Mouse (Mus musculus) liver, embryonic 15.5 days (tissue): ENCODE results near the gene Ccr2. TPM values are rescaled to one million over a fixed set of nuclear protein-coding genes. Genes with fewer than 3 reads are reported as not detected.

Experiments used
- ATAC-seq: fragments of 200-750 bp; cut with Nextera tagmentation; 2 replicates; pipeline ENCODE4 v1.8.0; 2017; ENCODE audit warnings: moderate number of reproducible peaks, mild to moderate bottlenecking, moderate library complexity; ENCODE audit not compliant: insufficient read depth
- H3K27ac ChIP-seq: fragments of 300-500 bp; sonication (generic); replicated peaks from 2 replicates; pipeline ENCODE4 v1.5.1; 2015; ENCODE audit warnings: mild to moderate bottlenecking, inconsistent platforms
- H3K27me3 ChIP-seq: fragments of 300-500 bp; sonication (generic); 2 replicates; pipeline ENCODE4 v1.6.1; 2015; ENCODE audit warnings: mild to moderate bottlenecking, inconsistent platforms
- H3K36me3 ChIP-seq: fragments of 300-500 bp; sonication (generic); replicated peaks from 2 replicates; pipeline ENCODE4 v1.6.1; 2015; ENCODE audit warnings: moderate library complexity, mild to moderate bottlenecking, inconsistent platforms
- H3K4me1 ChIP-seq: fragments of 300-500 bp; sonication (generic); replicated peaks from 2 replicates; pipeline ENCODE4 v1.6.1; 2015; ENCODE audit warnings: inconsistent platforms
- H3K4me2 ChIP-seq: fragments of 300-500 bp; sonication (generic); 2 replicates; pipeline ENCODE4 v1.6.1; 2015; ENCODE audit warnings: moderate library complexity, mild to moderate bottlenecking, inconsistent platforms
- H3K4me3 ChIP-seq: fragments of 300-500 bp; sonication (generic); replicated peaks from 2 replicates; pipeline ENCODE4 v1.5.1; 2015; ENCODE audit warnings: mild to moderate bottlenecking, inconsistent platforms
- H3K9ac ChIP-seq: fragments of 300-500 bp; sonication (generic); 2 replicates; pipeline ENCODE4 v1.6.1; 2015; ENCODE audit warnings: moderate library complexity, mild to moderate bottlenecking, inconsistent platforms
- H3K9me3 ChIP-seq: fragments of 300-500 bp; sonication (generic); replicated peaks from 2 replicates; pipeline ENCODE4 v1.6.1; 2016; ENCODE audit warnings: inconsistent platforms
- WGBS: fragments of 180-500 bp; shearing (Covaris S2); methylation state at CpG from one replicate; pipeline ENCODE4 v1.1.7; 2015; ENCODE audit warnings: mixed read lengths; ENCODE audit not compliant: insufficient replicate concordance; 5-methylcytosine and 5-hydroxymethylcytosine counted together
- polyA plus RNA-seq: library from polyadenylated mRNA; unstranded; fragments of >200 nt; fragmentation: Nextera tagmentation; extraction: Ambion mirVana; gene quantifications from 2 replicates; pipeline ENCODE4 v1.2.1, GENCODE M21; 2015

Gene Ccr2
- polyA plus RNA-seq, 1 experiment from 2014 or later = 6.1 TPM

GRCm38 (mm10) chr9:124090441-124090840 lies 11.3 kb upstream of the Ccr2 start:
- WGBS = 59% methylated on average over 1 of the region's 1 CpGs
- H3K27me3 ChIP-seq = no peaks in the 10 kb centered on the region
- no peak overlapping the region for H3K9ac ChIP-seq

GRCm38 (mm10) chr9:124099127-124099526 lies 2.6 kb upstream of the Ccr2 start:
- H3K9ac ChIP-seq = no peak overlapping the region
- H3K27me3 ChIP-seq = no peaks in the 10 kb centered on the region
- no peak overlapping the region for H3K4me3 ChIP-seq
- peaks cover 13% of the 10 kb centered on the region for H3K4me1 ChIP-seq
- H3K4me2 ChIP-seq = no peak overlapping the region
- no peak for ATAC-seq
- H3K36me3 ChIP-seq = no peaks in the 10 kb centered on the region
- no peaks in the 10 kb centered on the region for H3K9me3 ChIP-seq
- H3K27ac ChIP-seq = no peak overlapping the region
- WGBS = 88% methylated on average over 1 of the region's 1 CpGs

More at GRCm38 (mm10) chr9:124090441-124090840, 11.3 kb upstream of the Ccr2 start:
- no peak for ATAC-seq
- no peaks in the 10 kb centered on the region for H3K36me3 ChIP-seq
- no peak overlapping the region for H3K4me2 ChIP-seq
- H3K4me3 ChIP-seq = no peak overlapping the region
- H3K27ac ChIP-seq = no peak overlapping the region
- no peaks in the 10 kb centered on the region for H3K9me3 ChIP-seq
- H3K4me1 ChIP-seq = no peaks in the 10 kb centered on the region; the same call in 1 of the 2 replicates

DNA sequence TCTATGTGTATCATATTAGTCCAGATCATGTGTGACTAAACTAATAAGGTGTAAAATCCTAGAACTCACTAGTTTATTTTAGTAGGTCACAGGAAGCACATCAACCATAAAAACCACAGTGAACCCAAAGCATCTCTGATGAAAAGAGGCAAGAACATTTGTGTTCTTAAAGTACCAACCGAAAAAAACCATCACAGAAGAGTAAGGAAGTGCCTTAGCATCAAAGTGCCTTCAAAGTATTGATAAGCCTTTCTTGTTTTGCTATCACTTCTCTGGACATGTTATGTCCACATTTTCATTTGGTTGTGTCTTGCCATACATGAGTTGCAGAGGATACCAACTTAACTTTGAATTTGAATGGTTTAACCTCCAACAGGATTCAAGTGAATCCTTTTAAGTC lies 1.4 kb upstream of the Ccr2 start:
- H3K36me3 ChIP-seq = no peaks in the 10 kb centered on the region
- no peak overlapping the region for H3K4me3 ChIP-seq
- no peak overlapping the region for H3K4me2 ChIP-seq
- no peak overlapping the region for H3K9ac ChIP-seq
- no peak for ATAC-seq
- H3K9me3 ChIP-seq = no peaks in the 10 kb centered on the region
- H3K4me1 ChIP-seq = peaks cover 13% of the 10 kb centered on the region
- no peaks in the 10 kb centered on the region for H3K27me3 ChIP-seq
- 46% methylated on average over 1 of the region's 1 CpGs for WGBS
- H3K27ac ChIP-seq = no peak overlapping the region

- Histone ChIP-seq H3K36me3 (no peaks in the 10 kb centered on the region), H3K9me3 (no peaks in the 10 kb centered on the region), H3K4me2 (no peak overlapping the region), H3K27ac (no peak overlapping the region), H3K27me3 (no peaks in the 10 kb centered on the region), H3K4me3 (no peak overlapping the region), H3K4me1 (peaks cover 16% of the 10 kb centered on the region), H3K9ac (no peak overlapping the region)
- ATAC-seq = peak; percentile 44
- 6% methylated on average over 1 of the region's 1 CpGs for WGBS
Observed at GRCm38 (mm10) chr9:124103199-124103598, 1.4 kb downstream of the Ccr2 start.

DNA sequence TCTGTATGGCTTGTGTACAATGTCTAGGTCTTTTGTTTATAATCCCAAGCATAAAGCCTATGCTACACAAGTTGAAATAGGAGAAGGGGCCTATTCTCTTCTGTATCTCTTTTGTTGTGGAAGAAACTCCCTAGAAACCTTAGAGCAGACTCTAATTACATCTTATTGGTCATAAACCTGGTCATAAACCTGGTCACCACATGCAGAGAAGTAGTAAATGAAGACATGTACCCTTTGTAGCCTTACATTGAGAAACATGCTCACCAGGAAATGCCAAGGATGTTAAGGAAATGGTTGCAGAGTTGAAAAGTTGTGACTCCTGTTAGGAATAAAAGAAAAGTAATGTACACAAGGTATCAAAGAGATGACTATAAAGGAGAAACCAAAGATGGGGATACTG lies 3.4 kb downstream of the Ccr2 start:
- no peak overlapping the region for H3K4me3 ChIP-seq
- H3K27ac ChIP-seq = no peak overlapping the region
- H3K36me3 ChIP-seq = no peaks in the 10 kb centered on the region
- H3K9me3 ChIP-seq = no peaks in the 10 kb centered on the region
- peaks cover 26% of the 10 kb centered on the region for H3K4me1 ChIP-seq
- H3K9ac ChIP-seq = no peak overlapping the region
- ATAC-seq = no peak
- H3K4me2 ChIP-seq = no peak overlapping the region
- H3K27me3 ChIP-seq = no peaks in the 10 kb centered on the region

DNA sequence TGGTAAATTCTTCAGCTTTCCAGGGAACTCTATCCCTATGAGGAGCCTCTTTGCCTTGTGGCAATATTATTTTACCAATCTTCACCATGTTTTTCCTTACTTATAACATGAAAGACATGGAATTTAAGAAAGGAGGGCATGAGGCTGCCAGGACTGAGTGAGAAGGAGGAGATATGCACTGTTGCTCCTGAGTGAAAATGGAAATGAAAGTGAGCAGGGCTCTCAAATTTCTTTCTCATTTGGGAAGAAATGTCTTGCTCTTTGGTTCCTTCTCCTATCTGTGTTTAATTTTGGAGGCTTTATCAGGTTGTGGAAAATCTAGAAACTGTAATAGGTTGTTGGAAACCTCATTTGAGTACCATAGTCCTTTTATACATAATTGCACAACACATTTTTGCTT lies 5.5 kb downstream of the Ccr2 start:
- H3K9ac ChIP-seq = no peak overlapping the region
- H3K9me3 ChIP-seq = no peaks in the 10 kb centered on the region
- no peaks in the 10 kb centered on the region for H3K27me3 ChIP-seq
- no peak overlapping the region for H3K4me2 ChIP-seq
- H3K27ac ChIP-seq = no peak overlapping the region
- H3K36me3 ChIP-seq = no peaks in the 10 kb centered on the region
- no peak overlapping the region for H3K4me3 ChIP-seq
- peaks cover 32% of the 10 kb centered on the region for H3K4me1 ChIP-seq
- no peak for ATAC-seq

DNA sequence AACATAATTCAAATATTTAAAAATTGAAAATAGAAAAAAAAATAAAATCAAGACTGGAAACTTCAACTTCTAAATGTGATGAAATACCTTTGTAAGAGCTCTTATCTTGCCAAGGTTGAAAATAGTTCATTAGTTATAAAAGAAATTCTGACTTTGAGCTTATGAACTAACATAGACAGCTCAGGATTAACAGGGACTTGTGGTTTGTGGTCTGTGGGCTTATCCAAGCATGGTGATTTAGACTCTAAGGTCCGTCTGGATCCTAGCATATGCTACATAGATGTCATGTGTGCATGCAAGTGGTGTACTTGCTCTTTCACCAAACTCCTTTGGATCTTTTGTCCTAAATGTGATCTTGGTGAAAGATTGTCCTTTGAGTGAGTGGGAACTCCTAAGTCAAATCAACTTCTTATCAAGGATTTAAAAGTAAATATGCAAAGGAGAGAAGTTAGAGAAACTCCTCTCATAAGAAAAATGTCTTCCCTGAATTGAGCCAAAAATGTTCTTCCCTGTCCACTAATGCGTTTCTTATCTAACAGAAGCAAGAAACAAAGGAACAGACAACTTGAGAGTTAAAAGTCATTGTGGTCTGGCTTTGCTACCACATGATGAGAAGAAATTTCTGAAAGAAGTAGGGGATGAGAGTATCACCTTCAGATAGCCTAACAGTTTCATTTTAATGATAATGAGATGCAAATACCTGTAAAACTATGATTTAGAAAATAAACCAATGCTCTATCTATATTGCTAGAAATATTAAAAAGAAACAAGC lies 6.8 kb downstream of the Ccr2 start:
- H3K4me1 ChIP-seq = peaks cover 35% of the 10 kb centered on the region
- no peaks in the 10 kb centered on the region for H3K36me3 ChIP-seq
- no peak overlapping the region for H3K4me2 ChIP-seq
- no peak overlapping the region for H3K4me3 ChIP-seq
- WGBS = 7% methylated on average over 2 of the region's 2 CpGs
- H3K27me3 ChIP-seq = no peaks in the 10 kb centered on the region
- no peak overlapping the region for H3K27ac ChIP-seq
- no peak overlapping the region for H3K9ac ChIP-seq
- no peak for ATAC-seq
- no peaks in the 10 kb centered on the region for H3K9me3 ChIP-seq

GRCm38 (mm10) chr9:124111997-124112396 lies 10.2 kb downstream of the Ccr2 start:
- H3K4me1 ChIP-seq = peaks cover 38% of the 10 kb centered on the region
- no peaks in the 10 kb centered on the region for H3K36me3 ChIP-seq
- ATAC-seq = no peak
- peak overlapping the region; percentile 67 for H3K27ac ChIP-seq
- no peak overlapping the region for H3K4me3 ChIP-seq
- no peaks in the 10 kb centered on the region for H3K9me3 ChIP-seq
- H3K9ac ChIP-seq = no peak overlapping the region
- no peak overlapping the region for H3K4me2 ChIP-seq
- 54% methylated on average over 1 of the region's 1 CpGs for WGBS
- H3K27me3 ChIP-seq = no peaks in the 10 kb centered on the region

DNA sequence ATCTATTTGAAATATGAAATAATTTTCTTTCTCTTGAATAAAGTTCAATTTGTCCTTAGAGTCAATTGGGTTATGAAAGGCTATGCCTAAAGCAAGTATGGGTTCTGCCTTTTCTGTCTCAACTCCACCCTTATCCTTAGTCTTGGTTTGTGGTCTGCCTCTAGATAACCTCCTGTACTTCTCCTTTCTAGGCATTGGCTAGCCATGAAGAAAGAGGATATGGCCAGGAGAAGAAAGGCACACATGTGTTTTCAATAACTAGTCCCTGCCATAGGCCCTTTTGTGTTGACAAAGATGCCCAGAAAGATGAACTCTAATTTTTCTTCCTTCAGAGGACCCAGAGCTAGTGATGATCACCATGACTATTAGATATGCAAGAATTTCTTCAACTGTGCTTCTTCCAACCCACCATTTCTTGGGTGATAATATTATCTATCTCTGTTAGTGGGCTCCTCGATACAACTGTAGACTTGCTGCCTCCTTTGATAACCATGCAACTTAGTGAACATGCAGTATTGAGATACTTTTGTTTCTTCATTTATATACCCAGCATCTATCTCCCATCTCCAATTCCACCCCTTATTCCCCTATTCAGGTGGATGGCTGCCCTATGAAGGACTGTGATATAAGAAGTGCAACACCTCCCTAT lies 11.0 kb downstream of the Ccr2 start:
- Histone ChIP-seq H3K36me3 (no peaks in the 10 kb centered on the region), H3K4me1 (peaks cover 37% of the 10 kb centered on the region), H3K4me2 (peak overlapping the region; percentile 3; the same call in 1 of the 2 replicates), H3K27me3 (no peaks in the 10 kb centered on the region), H3K4me3 (no peak overlapping the region), H3K9me3 (no peaks in the 10 kb centered on the region), H3K9ac (no peak overlapping the region), H3K27ac (peak overlapping the region; percentile 67)
- 17% methylated on average over 1 of the region's 1 CpGs for WGBS
- ATAC-seq = peak; percentile 81

DNA sequence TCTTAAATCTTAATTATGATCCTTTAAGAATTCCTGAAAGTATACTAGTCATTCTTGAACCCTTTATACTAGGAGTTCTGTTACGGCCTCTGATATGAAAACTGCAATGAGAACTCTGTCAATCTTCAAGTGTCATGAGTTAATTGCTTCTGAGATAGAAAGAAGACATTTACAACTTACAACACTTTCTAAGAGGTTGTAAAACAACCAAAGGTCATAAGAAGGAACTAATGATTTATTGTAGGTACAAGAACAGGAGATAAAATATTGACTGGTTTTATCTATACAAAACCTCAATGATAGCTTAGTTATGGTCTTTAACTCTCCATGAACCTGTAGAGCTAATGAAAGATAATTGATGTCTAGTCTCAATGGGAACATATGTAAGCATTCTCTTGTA lies 12.0 kb downstream of the Ccr2 start:
- no peak for ATAC-seq
- H3K9ac ChIP-seq = no peak overlapping the region
- no peak overlapping the region for H3K4me2 ChIP-seq
- no peaks in the 10 kb centered on the region for H3K36me3 ChIP-seq
- no peak overlapping the region for H3K27ac ChIP-seq
- no peak overlapping the region for H3K4me3 ChIP-seq
- 83% methylated on average over 1 of the region's 1 CpGs for WGBS
- H3K4me1 ChIP-seq = peaks cover 31% of the 10 kb centered on the region
- no peaks in the 10 kb centered on the region for H3K9me3 ChIP-seq
- no peaks in the 10 kb centered on the region for H3K27me3 ChIP-seq

GRCm38 (mm10) chr9:124118489-124118888 lies 16.7 kb downstream of the Ccr2 start:
- H3K36me3 ChIP-seq = no peaks in the 10 kb centered on the region
- no peaks in the 10 kb centered on the region for H3K9me3 ChIP-seq
- H3K27me3 ChIP-seq = no peaks in the 10 kb centered on the region
- no peak overlapping the region for H3K9ac ChIP-seq
- H3K4me1 ChIP-seq = peaks cover 8% of the 10 kb centered on the region; the same call in 1 of the 2 replicates
- no peak overlapping the region for H3K27ac ChIP-seq
- no peak overlapping the region for H3K4me3 ChIP-seq
- ATAC-seq = peak; percentile 57; the same call in 1 of the 2 replicates
- 87% methylated on average over 1 of the region's 1 CpGs for whole genome bisulfite sequencing
- H3K4me2 ChIP-seq = no peak overlapping the region
